Mouse (Mus musculus) brain, embryonic 14.5 days (tissue): ENCODE measurements around the gene Zdhhc14. TPM values are rescaled to one million over a fixed set of nuclear protein-coding genes. Genes with fewer than 3 reads are reported as not detected.
A peak's percentile ranks its signal among the peaks of the same experiment; 100 is the strongest.

Experiments
- DNase-seq: peaks from one replicate; pipeline ENCODE4 v3.0.0-alpha.2; 2011; ENCODE audit warnings: low read depth
- CTCF ChIP-seq: fragments of 200-500 bp; IDR thresholded peaks from 2 replicates; pipeline ENCODE4 v1.5.1; 2012; ENCODE audit warnings: inconsistent platforms, mild to moderate bottlenecking, moderate library complexity, borderline replicate concordance; ENCODE audit not compliant: insufficient read depth, insufficient read length; ENCODE audit errors: extremely low read depth
- POLR2A ChIP-seq: fragments of 200-500 bp; IDR thresholded peaks from 2 replicates; pipeline ENCODE4 v1.6.1; 2012; ENCODE audit warnings: mild to moderate bottlenecking, inconsistent platforms, borderline replicate concordance; ENCODE audit not compliant: poor library complexity, insufficient read depth, insufficient read length, severe bottlenecking; ENCODE audit errors: extremely low read depth
- polyA plus RNA-seq: library from polyadenylated mRNA; depleted of rRNA; stranded (reverse); fragments of >200 nt; gene quantifications from 2 replicates; pipeline ENCODE4 v1.2.3, GENCODE M21; 2012

The Zdhhc14 gene
- polyA plus RNA-seq, 1 experiment: 6.2 TPM

DNA sequence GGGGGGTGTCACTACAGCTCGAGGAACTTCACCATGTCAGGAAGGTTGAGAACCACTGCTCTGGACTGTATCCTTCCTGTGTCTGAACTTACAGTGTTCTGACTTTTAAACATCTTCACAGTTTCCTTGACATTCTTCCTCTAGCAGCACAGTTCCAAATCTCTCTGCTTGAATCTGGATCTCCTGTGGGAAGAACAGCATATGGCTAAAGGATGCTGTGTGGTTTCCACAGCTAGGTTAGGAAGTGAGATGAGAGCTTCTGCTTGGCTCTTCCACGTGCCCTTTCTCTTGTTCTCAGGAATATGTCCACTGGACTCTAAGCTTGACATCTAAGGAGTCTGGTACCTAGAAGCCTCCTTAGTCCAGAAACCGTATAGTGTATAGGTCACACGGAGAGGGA is 15.7 kb downstream of the Zdhhc14 start:
- no peak for DNase-seq
- TF ChIP-seq POLR2A (no peak), CTCF (no peak)

DNA sequence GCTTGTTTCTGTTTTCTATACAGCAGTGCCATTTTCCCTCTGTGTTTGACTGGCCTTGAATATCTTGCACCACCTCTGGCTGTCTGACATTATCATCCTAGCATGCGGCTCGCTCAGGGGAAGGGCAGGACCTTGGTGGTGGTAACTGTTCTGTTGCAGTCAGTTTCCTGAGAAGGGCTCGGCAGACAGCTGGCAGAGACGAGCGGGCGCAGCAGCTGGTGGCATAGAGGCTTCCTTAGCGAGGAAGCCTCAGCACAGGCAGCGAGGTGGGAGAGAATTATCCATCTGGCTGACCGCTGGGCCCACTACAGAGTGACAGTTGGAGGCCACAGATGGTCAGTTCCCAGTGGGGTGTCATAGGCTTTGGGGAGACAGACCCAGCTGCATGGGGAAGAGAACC is 18.2 kb downstream of the Zdhhc14 start:
- no peak for DNase-seq
- TF ChIP-seq POLR2A (no peak), CTCF (no peak)

GRCm38 (mm10) chr17:5511724-5512123 is 19.4 kb downstream of the Zdhhc14 start:
- TF ChIP-seq POLR2A: no peak
- TF ChIP-seq CTCF: no peak
- no peak for DNase-seq

DNA sequence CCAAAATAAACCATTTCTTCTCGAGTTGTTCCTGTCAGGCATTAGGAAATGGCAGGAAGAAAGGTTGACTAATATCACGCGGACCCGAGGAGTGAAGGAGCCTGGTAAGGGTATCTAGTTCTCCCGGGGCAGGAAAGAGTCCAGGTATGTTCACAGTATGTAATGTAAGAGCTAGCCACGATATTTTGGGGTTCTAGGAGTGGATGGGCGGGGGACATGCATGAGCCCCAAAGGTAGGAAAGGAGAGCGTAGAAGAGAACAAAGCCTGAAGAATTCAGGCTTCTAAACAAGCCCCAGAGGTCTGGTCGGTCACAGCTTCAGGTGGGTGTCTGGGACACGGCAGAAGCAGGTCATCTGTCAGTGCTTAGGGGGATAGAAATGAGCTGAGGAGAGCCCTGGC is 27.1 kb downstream of the Zdhhc14 start:
- TF ChIP-seq POLR2A: no peak
- TF ChIP-seq CTCF: no peak
- DNase-seq: no peak

- DNase-seq: no peak
- TF ChIP-seq POLR2A (no peak), CTCF (no peak)
These were observed 27.7 kb downstream of the Zdhhc14 start for GRCm38 (mm10) chr17:5519910-5520592.

DNA sequence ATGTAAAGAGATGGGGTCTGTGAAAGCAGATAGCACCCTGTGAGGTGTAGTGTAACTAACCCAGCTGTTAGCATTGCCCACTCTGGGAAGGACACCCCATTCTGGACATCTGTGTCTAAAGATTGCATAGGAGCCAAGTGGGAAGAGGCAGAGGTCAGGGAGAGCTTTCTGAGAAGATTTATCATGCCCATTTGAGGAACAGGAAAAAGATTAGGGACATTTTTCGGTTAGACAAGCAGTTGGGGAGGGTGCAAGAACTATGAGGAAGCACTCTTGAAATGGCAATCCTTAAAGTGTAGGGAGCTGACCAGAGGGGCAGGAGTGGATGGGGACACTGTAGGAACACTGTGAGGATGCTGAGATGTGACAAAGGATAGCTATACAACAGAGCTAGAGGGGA is 29.2 kb downstream of the Zdhhc14 start:
- DNase-seq: no peak
- TF ChIP-seq POLR2A (no peak), CTCF (no peak)

DNA sequence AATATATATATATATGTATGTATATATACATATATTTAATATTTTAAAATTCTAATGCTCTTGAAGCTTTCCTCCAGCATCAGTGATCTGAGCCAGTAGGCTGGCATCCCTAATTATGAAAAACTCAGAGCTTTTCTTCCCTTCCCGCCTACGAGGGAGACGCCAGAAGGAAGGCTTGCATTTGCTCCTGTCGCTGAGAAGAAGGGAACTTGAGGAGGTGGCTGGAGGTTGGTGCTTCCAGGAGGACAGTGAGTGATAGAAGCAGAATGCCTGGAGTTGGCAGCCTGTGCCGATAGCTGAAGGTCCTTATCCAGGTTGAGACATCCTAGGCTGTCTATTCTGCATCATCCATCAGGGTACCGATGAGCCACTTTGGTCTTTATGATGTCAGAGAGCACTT is 37.2 kb downstream of the Zdhhc14 start:
- TF ChIP-seq CTCF: no peak
- no peak for TF ChIP-seq POLR2A
- no peak for DNase-seq

DNA sequence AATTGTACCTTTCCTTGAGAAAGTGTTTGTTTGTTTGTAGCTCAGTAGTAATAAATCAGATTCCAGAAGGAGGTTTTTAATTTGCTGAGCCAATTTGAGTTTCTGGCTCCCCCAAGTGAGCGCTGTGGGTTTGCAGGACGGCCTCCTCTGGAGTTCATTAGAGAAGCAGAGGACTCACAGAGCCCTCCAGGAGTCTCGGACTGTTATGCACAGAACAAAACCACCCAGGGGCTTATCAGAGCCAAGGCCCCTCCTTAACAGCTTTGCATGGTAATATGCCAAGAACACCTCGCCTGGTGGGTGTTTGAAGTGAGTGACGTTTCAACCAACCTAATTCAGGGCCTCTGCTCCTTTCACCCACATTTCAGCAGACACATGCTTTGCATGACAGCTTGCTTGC is 40.5 kb downstream of the Zdhhc14 start:
- TF ChIP-seq CTCF (no peak), POLR2A (no peak)
- DNase-seq: peak; percentile 6

GRCm38 (mm10) chr17:5535357-5535756 is 43.0 kb downstream of the Zdhhc14 start:
- TF ChIP-seq CTCF (peak; percentile 51; the same call in 1 of the 2 replicates), POLR2A (no peak)
- no peak for DNase-seq

DNA sequence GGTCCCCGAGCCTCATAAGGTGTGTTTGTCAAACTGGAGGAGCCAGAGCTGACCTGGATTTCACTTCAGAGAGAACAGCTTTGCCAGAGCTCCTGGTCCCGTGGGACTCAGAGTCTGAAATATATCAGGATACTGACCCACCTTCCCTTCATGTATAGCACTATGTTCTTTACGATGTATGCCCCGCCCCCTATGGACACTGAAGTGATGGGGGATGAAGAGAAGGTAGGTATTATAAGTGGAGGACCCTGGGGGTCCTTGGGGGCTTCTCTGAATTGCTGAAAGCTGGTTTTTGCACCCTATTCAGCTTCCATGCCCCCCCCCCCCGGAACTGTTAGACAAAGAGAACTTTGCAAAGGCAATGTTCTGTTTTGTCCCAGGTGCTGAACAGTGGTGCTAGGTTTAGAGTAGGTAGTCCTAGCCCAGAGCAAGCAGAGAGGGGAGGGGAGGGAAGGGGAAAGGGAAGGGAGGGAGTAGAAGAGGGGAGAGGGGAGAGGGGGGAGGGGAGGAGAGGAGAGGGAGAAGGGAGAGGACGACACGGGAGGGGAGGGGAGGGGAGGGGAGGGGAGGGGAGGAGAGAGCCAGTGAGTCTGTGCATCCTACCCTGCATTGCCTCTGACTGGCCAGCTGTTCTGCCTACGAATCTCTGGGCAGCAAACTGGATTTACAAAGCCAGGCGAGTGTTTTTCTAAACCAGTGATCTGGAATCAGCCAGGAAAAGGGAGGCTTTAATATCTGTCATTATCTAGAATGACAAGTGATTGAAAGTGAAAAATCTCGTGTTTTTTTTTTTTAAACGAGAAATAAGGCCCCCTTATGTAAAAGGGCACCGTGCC is 44.1 kb downstream of the Zdhhc14 start:
- DNase-seq: peak; percentile 63
- TF ChIP-seq POLR2A: no peak
- no peak for TF ChIP-seq CTCF

- TF ChIP-seq CTCF (no peak), POLR2A (no peak)
- DNase-seq: peak; percentile 59
These were observed 44.8 kb downstream of the Zdhhc14 start for GRCm38 (mm10) chr17:5537095-5537575.
